Comparison of ENCODE assay signal across 26 mouse cellular contexts in genomic region chr6:30600995-30601394, GRCm38 (mm10). TPM values are rescaled to one million over a fixed set of nuclear protein-coding genes. Genes with fewer than 3 reads are reported as not detected.
"Had no signal": no experiment of that assay in that cellular context is flagged by ENCODE, and none has a peak within 500 bp of the region (broad histone marks: within the 10 kb centered on the region; RNA-seq: fewer than 3 reads in every experiment).

No protein-coding gene starts in this region.

- ATAC-seq: hindbrain, postnatal 0 days; intestine, embryonic 16.5 days had no signal

- DNase-seq: gastrocnemius, postnatal 14 days; gastrocnemius, postnatal 36 days; heart, adult 2 months; heart, postnatal 14 days; heart, postnatal 36 days; kidney, adult 11 months; kidney, adult 2 months; kidney, postnatal 10 days; kidney, postnatal 36 days; liver; liver, embryonic 13.5 days had no signal

- H3K4me1 ChIP-seq: heart, embryonic 13.5 days; heart, embryonic 15.5 days; hindbrain, embryonic 15.5 days; liver, embryonic 13.5 days; liver, embryonic 15.5 days had no signal

- H3K27ac ChIP-seq: heart, adult 2 months; heart, embryonic 15.5 days; hindbrain, embryonic 13.5 days; hindbrain, embryonic 15.5 days; hindbrain, postnatal 0 days; left cerebral cortex, adult 2 months; limb, embryonic 12.5 days; liver, embryonic 15.5 days had no signal

- H3K4me2 ChIP-seq: heart, embryonic 11.5 days; heart, embryonic 13.5 days; heart, embryonic 15.5 days; hindbrain, embryonic 13.5 days; hindbrain, embryonic 15.5 days; limb, embryonic 12.5 days; liver, embryonic 11.5 days; liver, embryonic 13.5 days; liver, embryonic 15.5 days had no signal

- H3K9me3 ChIP-seq: heart, embryonic 13.5 days; heart, embryonic 15.5 days; hindbrain, embryonic 13.5 days; hindbrain, embryonic 15.5 days; limb, embryonic 10.5 days; limb, embryonic 12.5 days; liver, embryonic 13.5 days; liver, embryonic 15.5 days had no signal

- H3K36me3 ChIP-seq: heart, embryonic 13.5 days; heart, embryonic 15.5 days; hindbrain, embryonic 13.5 days; hindbrain, embryonic 15.5 days; limb, embryonic 10.5 days; limb, embryonic 12.5 days; liver, embryonic 13.5 days; liver, embryonic 15.5 days had no signal

- H3K4me3 ChIP-seq: heart, adult 2 months; heart, embryonic 13.5 days; heart, embryonic 15.5 days; hindbrain, embryonic 13.5 days; hindbrain, embryonic 15.5 days; left cerebral cortex, adult 2 months; limb, embryonic 10.5 days; limb, embryonic 12.5 days; liver, embryonic 13.5 days; liver, embryonic 15.5 days had no signal

- H3K27me3 ChIP-seq: heart, embryonic 13.5 days; heart, embryonic 15.5 days; hindbrain, embryonic 13.5 days; hindbrain, embryonic 15.5 days; limb, embryonic 12.5 days; liver, embryonic 13.5 days; liver, embryonic 15.5 days had no signal

- H3K9ac ChIP-seq: heart, embryonic 13.5 days; heart, embryonic 15.5 days; hindbrain, embryonic 13.5 days; hindbrain, embryonic 15.5 days; limb, embryonic 12.5 days; liver, embryonic 13.5 days; liver, embryonic 15.5 days had no signal

RNA-seq across cellular contexts. Expression of gene Cpa5, which starts 9.8 kb away (rescaled TPM):
- polyA plus RNA-seq: heart, adult 2 months; hindbrain, embryonic 11.5 days; hindbrain, embryonic 13.5 days; hindbrain, embryonic 15.5 days; hindbrain, postnatal 0 days; intestine, embryonic 16.5 days; kidney, adult 2 months; large intestine, adult 2 months; liver, embryonic 11.5 days; liver, embryonic 13.5 days had no signal

RNA-seq across cellular contexts. Expression of gene Cpa4, which starts 32.8 kb away (rescaled TPM):
- polyA plus RNA-seq: gonadal fat pad, adult 2 months; heart, adult 2 months; kidney, adult 2 months; large intestine, adult 2 months had no signal
